ENCODE assay signal across 8 mouse cellular contexts in genomic region chr8:12873357-12874046, GRCm38 (mm10). TPM values are rescaled to one million over a fixed set of nuclear protein-coding genes. Genes with fewer than 3 reads are reported as not detected.
DNase-seq lines count a peak whose midpoint lies in the region; ATAC-seq and TF ChIP-seq lines count a peak whose summit lies in the region.

TSS of gene Mcf2l (plus strand) at chr8:12873806.

- in situ Hi-C loops in ES-E14 (cut with MboI; ENCODE audit: low sequenced_read_pairs in 2 of 2, unreplicated experiment in 2 of 2), result no loop called here

- no peaks in the 10 kb centered on the region for H3K36me3 ChIP-seq in ES-E14 (ENCODE audit: control insufficient read depth, insufficient read depth, low read length, poor library complexity, severe bottlenecking)
- no peaks in the 10 kb centered on the region for H3K36me3 ChIP-seq in embryonic facial prominence, embryonic 12.5 days
- no peaks in the 10 kb centered on the region for H3K36me3 ChIP-seq in heart, embryonic 14.5 days (ENCODE audit: control insufficient read depth, insufficient read depth, low read length)
- no peaks in the 10 kb centered on the region for H3K36me3 ChIP-seq in kidney, embryonic 16.5 days (ENCODE audit: insufficient read depth, low read length)
- H3K36me3 ChIP-seq in liver, postnatal 0 days (replicated peaks; ENCODE audit: insufficient read depth, low read length), result no peaks in the 10 kb centered on the region
- no peaks in the 10 kb centered on the region for H3K36me3 ChIP-seq in neural tube, embryonic 13.5 days

- TF ChIP-seq EP300 in liver, postnatal 0 days (IDR thresholded peaks at IDR 0.05; ENCODE audit: low read depth), result no peak

- peak within 1 kb of the TSS; percentile 87 for H3K27ac ChIP-seq in ES-E14 (ENCODE audit: insufficient read depth, low read depth, low read length, poor library complexity, severe bottlenecking)
- no peak within 1 kb of the TSS for H3K27ac ChIP-seq in embryonic facial prominence, embryonic 12.5 days
- no peak within 1 kb of the TSS for H3K27ac ChIP-seq in heart, embryonic 14.5 days (replicated peaks in 1 of 2; ENCODE audit: control insufficient read depth in 1 of 2, insufficient read depth in 1 of 2, low read depth in 2 of 2, low read length in 2 of 2)
- peak within 1 kb of the TSS; percentile 76 for H3K27ac ChIP-seq in kidney, embryonic 16.5 days (ENCODE audit: low read length)
- H3K27ac ChIP-seq in liver, postnatal 0 days (ENCODE audit: low read depth), result no peak within 1 kb of the TSS
- no peak within 1 kb of the TSS for H3K27ac ChIP-seq in neural tube, embryonic 13.5 days (replicated peaks)

- H3K9ac ChIP-seq in ES-E14 (ENCODE audit: insufficient read depth, low read depth, low read length, poor library complexity, severe bottlenecking), result peak within 1 kb of the TSS; percentile 73
- peak within 1 kb of the TSS; percentile 43 for H3K9ac ChIP-seq in embryonic facial prominence, embryonic 12.5 days
- peak within 1 kb of the TSS; percentile 71 for H3K9ac ChIP-seq in heart, embryonic 14.5 days (ENCODE audit: low read length)
- peak within 1 kb of the TSS; percentile 56 for H3K9ac ChIP-seq in kidney, embryonic 16.5 days (replicated peaks; ENCODE audit: low read length)
- H3K9ac ChIP-seq in liver, postnatal 0 days (replicated peaks), result peak within 1 kb of the TSS; percentile 26; the same call in 1 of the 2 replicates
- H3K9ac ChIP-seq in neural tube, embryonic 13.5 days, result peak within 1 kb of the TSS; percentile 70

- no peak for TF ChIP-seq CTCF in liver, postnatal 0 days (IDR thresholded peaks at IDR 0.05; ENCODE audit: low read depth)

- peak; percentile 62 for ATAC-seq in embryonic facial prominence, embryonic 12.5 days (ENCODE audit: insufficient number of reproducible peaks, insufficient read depth, low FRiP score, low TSS enrichment)
- peak; percentile 38; the same call in 1 of the 2 replicates for ATAC-seq in heart, embryonic 14.5 days (ENCODE audit: insufficient number of reproducible peaks, insufficient read depth, low FRiP score, low read depth)
- ATAC-seq in kidney, embryonic 16.5 days (ENCODE audit: low FRiP score, low TSS enrichment), result peak; percentile 81
- peak; percentile 27; the same call in 1 of the 2 replicates for ATAC-seq in liver, postnatal 0 days
- peak; percentile 76 for ATAC-seq in neural tube, embryonic 13.5 days (ENCODE audit: low read depth)

- H3K9me3 ChIP-seq in ES-E14 (ENCODE audit: control insufficient read depth, insufficient read depth, low read depth, low read length), result no peaks in the 10 kb centered on the region
- no peaks in the 10 kb centered on the region for H3K9me3 ChIP-seq in embryonic facial prominence, embryonic 12.5 days
- no peaks in the 10 kb centered on the region for H3K9me3 ChIP-seq in heart, embryonic 14.5 days (ENCODE audit: control insufficient read depth, low read length)
- no peaks in the 10 kb centered on the region for H3K9me3 ChIP-seq in kidney, embryonic 16.5 days (ENCODE audit: low read length)
- H3K9me3 ChIP-seq in liver, postnatal 0 days (ENCODE audit: low read length), result no peaks in the 10 kb centered on the region
- H3K9me3 ChIP-seq in neural tube, embryonic 13.5 days, result no peaks in the 10 kb centered on the region

- H3K27me3 ChIP-seq in embryonic facial prominence, embryonic 12.5 days, result peaks cover 32% of the 10 kb centered on the region
- peaks cover 21% of the 10 kb centered on the region for H3K27me3 ChIP-seq in heart, embryonic 14.5 days (ENCODE audit: control insufficient read depth, insufficient read depth, low read length)
- H3K27me3 ChIP-seq in kidney, embryonic 16.5 days (ENCODE audit: insufficient read depth, low read length), result 0 out of 2 replicates have a peak, but pooled peaks cover 9% of the 10 kb centered on the region
- H3K27me3 ChIP-seq in liver, postnatal 0 days (ENCODE audit: insufficient read depth, low read length), result peaks cover 71% of the 10 kb centered on the region
- no peaks in the 10 kb centered on the region for H3K27me3 ChIP-seq in neural tube, embryonic 13.5 days

- H3K4me1 ChIP-seq in ES-E14 (ENCODE audit: control insufficient read depth in 2 of 2, insufficient read depth in 2 of 2, low read length in 2 of 2, poor library complexity in 1 of 2), result peaks cover 18 to 36% of the 10 kb centered on the region in 2 experiments
- peaks cover 12% of the 10 kb centered on the region for H3K4me1 ChIP-seq in embryonic facial prominence, embryonic 12.5 days
- H3K4me1 ChIP-seq in heart, embryonic 14.5 days (ENCODE audit: control insufficient read depth in 2 of 2, insufficient read depth in 2 of 2, low read length in 2 of 2), result peaks cover 7 to 11% of the 10 kb centered on the region in 2 experiments
- peaks cover 33% of the 10 kb centered on the region for H3K4me1 ChIP-seq in kidney, embryonic 16.5 days (ENCODE audit: insufficient read depth, low read length)
- peaks cover 11% of the 10 kb centered on the region for H3K4me1 ChIP-seq in liver, postnatal 0 days (ENCODE audit: insufficient read depth)
- H3K4me1 ChIP-seq in neural tube, embryonic 13.5 days (replicated peaks), result peaks cover 45% of the 10 kb centered on the region

- 1% methylated on average over 29 of the region's 30 CpGs for WGBS in embryonic facial prominence, embryonic 12.5 days
- WGBS in heart, embryonic 14.5 days, result under 1% methylated on average over 28 of the region's 30 CpGs
- under 1% methylated on average over 30 of the region's 30 CpGs for WGBS in kidney, embryonic 16.5 days
- WGBS in liver, postnatal 0 days (ENCODE audit: insufficient replicate concordance), result 2% methylated on average over 21 of the region's 30 CpGs
- WGBS in neural tube, embryonic 13.5 days, result 0% methylated on average over 27 of the region's 30 CpGs

- peak within 1 kb of the TSS; percentile 72 for H3K4me2 ChIP-seq in embryonic facial prominence, embryonic 12.5 days (replicated peaks)
- peak within 1 kb of the TSS; percentile 83 for H3K4me2 ChIP-seq in heart, embryonic 14.5 days (ENCODE audit: low read length)
- H3K4me2 ChIP-seq in kidney, embryonic 16.5 days (replicated peaks; ENCODE audit: low read depth, low read length), result peak within 1 kb of the TSS; percentile 83
- peak within 1 kb of the TSS; percentile 81 for H3K4me2 ChIP-seq in liver, postnatal 0 days (ENCODE audit: low read depth, low read length)
- peak within 1 kb of the TSS; percentile 73 for H3K4me2 ChIP-seq in neural tube, embryonic 13.5 days

- H3K4me3 ChIP-seq in ES-E14 (ENCODE audit: insufficient read depth in 1 of 2, low read depth in 1 of 2, low read length in 2 of 2, poor library complexity in 1 of 2, severe bottlenecking in 1 of 2), result peak within 1 kb of the TSS; percentile 83 to 94
- peak within 1 kb of the TSS; percentile 47 for H3K4me3 ChIP-seq in embryonic facial prominence, embryonic 12.5 days
- peak within 1 kb of the TSS; percentile 60 to 71 for H3K4me3 ChIP-seq in heart, embryonic 14.5 days (ENCODE audit: control insufficient read depth in 1 of 2, insufficient read depth in 1 of 2, low read depth in 1 of 2, low read length in 2 of 2)
- peak within 1 kb of the TSS; percentile 61 for H3K4me3 ChIP-seq in kidney, embryonic 16.5 days (ENCODE audit: low read length)
- H3K4me3 ChIP-seq in liver, postnatal 0 days (ENCODE audit: low read depth, low read length), result peak within 1 kb of the TSS; percentile 48
- H3K4me3 ChIP-seq in neural tube, embryonic 13.5 days, result peak within 1 kb of the TSS; percentile 55

- DNase-seq in ES-E14 (ENCODE audit: low read depth, low spot score), result peak; percentile 98
- DNase-seq in adrenal gland, postnatal 36 days, result peak; percentile 60 to 73
- peak; percentile 57 for DNase-seq in liver, postnatal 0 days
- no peak for DNase-seq in spleen, postnatal 4 days (ENCODE audit: low spot score in 2 of 2)

TF ChIP-seq in ES-E14, 5 proteins besides CTCF, POLR2A, EP300 and RAD21:
- TF ChIP-seq CHD2 (IDR thresholded peaks at IDR 0.05; ENCODE audit: low read depth, low read length), result no peak
- TF ChIP-seq HCFC1 (IDR thresholded peaks at IDR 0.05; ENCODE audit: borderline replicate concordance, insufficient read depth, low read length), result no peak
- TF ChIP-seq ZNF384 (IDR thresholded peaks at IDR 0.05; ENCODE audit: low read depth, low read length), result no peak

RNA-seq across cellular contexts. Expression of gene Mcf2l, which starts in this region (rescaled TPM):
- 16.0 and 26.7 TPM in 2 replicates for total RNA-seq in ES-E14 (2012; rRNA removed)
- total RNA-seq in adrenal gland, postnatal 36 days (2021), result 10 to 100 TPM; 13.1 to 36.9 TPM
- polyA plus RNA-seq in embryonic facial prominence, embryonic 12.5 days (2016; fragmentation: Nextera tagmentation; extraction: Ambion mirVana), result 24.9 and 25.6 TPM in 2 replicates
- polyA plus RNA-seq in heart, embryonic 14.5 days (2014; fragmentation: Nextera tagmentation; extraction: Ambion mirVana), result 12.4 and 13.4 TPM in 2 replicates
- polyA plus RNA-seq in kidney, embryonic 16.5 days (2015; fragmentation: Nextera tagmentation; extraction: Ambion mirVana), result 21.5 and 24.1 TPM in 2 replicates
- 0.99 and 1.2 TPM in 2 replicates for polyA plus RNA-seq in liver, postnatal 0 days (2015; fragmentation: Nextera tagmentation; extraction: Ambion mirVana)
- polyA plus RNA-seq in neural tube, embryonic 13.5 days (2015; fragmentation: Nextera tagmentation; extraction: Ambion mirVana), result 107 and 116 TPM in 2 replicates

Comparison
In these comparisons a context has a peak if more than half of its experiments do, and no peak if none do; other contexts are left out.
1. DNase-seq: peak in ES-E14 (single experiment), adrenal gland, postnatal 36 days (2 of 2) and liver, postnatal 0 days (single experiment); none in spleen, postnatal 4 days (0 of 2).
2. H3K27ac ChIP-seq: peak in ES-E14 (single experiment) and kidney, embryonic 16.5 days (single experiment); none in embryonic facial prominence, embryonic 12.5 days (single experiment), heart, embryonic 14.5 days (0 of 2), liver, postnatal 0 days (single experiment) and neural tube, embryonic 13.5 days (single experiment).
3. ATAC-seq: peak in every context shown above with its lines; median percentile 81 in kidney, embryonic 16.5 days; 76 in neural tube, embryonic 13.5 days; 62 in embryonic facial prominence, embryonic 12.5 days; 38 in heart, embryonic 14.5 days; 27 in liver, postnatal 0 days.
4. Peak in every context shown above with its lines, with median percentiles within 50 percentile points of each other: H3K4me3 ChIP-seq, H3K9ac ChIP-seq and H3K4me2 ChIP-seq.